Mouse (Mus musculus) thymus, adult 2 months (tissue): ENCODE measurements around the gene Snap47.

Source experiments
- CTCF ChIP-seq: fragments of 200-500 bp; IDR thresholded peaks from 2 replicates; pipeline ENCODE4 v1.5.1; 2012; ENCODE audit warnings: mild to moderate bottlenecking, control low read depth, low read length, moderate library complexity, borderline replicate concordance; ENCODE audit not compliant: control insufficient read depth, poor library complexity, insufficient read depth; ENCODE audit errors: extremely low read depth
- POLR2A ChIP-seq: fragments of 200-500 bp; IDR thresholded peaks from 2 replicates; pipeline ENCODE4 v1.6.1; 2012; ENCODE audit warnings: mild to moderate bottlenecking, low read length, control low read depth, moderate library complexity; ENCODE audit not compliant: control insufficient read depth, poor library complexity, insufficient read depth; ENCODE audit errors: extremely low read depth

- no peak for TF ChIP-seq CTCF
- TF ChIP-seq POLR2A, result no peak
Measured at GRCm38 (mm10) chr11:59418708-59419107, 32.3 kb downstream of the Snap47 start.
